ENCODE assay signal across 13 mouse cellular contexts in the genomic region with DNA sequence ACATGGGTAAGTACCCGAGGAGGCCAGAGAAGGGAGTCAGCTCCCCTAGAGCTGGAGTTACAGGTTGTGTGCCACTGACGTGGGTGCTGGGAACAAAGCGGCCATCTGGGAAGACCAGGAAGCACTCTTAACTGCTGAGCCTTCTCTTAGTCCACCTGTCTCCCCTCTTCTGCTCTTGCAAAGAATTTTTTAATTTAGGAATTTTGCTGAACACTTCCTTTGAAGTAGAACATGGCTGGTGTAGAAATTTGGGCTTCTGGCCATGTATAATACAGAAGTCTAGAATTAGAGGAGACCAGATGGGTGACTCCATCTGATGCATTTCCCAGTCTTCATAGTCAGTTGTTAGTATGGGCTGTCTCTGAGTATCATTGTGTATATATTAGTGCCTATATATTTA.
"Had no signal": no experiment of that assay in that cellular context is flagged by ENCODE, and none has a peak within 500 bp of the region (broad histone marks: within the 10 kb centered on the region; RNA-seq: fewer than 3 reads in every experiment).

No protein-coding gene starts in this region.

- DNase-seq: kidney, postnatal 10 days; kidney, postnatal 4 days; liver; liver, embryonic 13.5 days; liver, postnatal 0 days; lung, postnatal 14 days; thymus, postnatal 36 days had no signal

- H3K4me2 ChIP-seq: limb, embryonic 12.5 days; liver, embryonic 13.5 days; lung, embryonic 15.5 days; midbrain, embryonic 12.5 days; stomach, embryonic 15.5 days had no signal

- ATAC-seq: liver, postnatal 0 days; midbrain, embryonic 16.5 days had no signal

- H3K4me3 ChIP-seq: limb, embryonic 12.5 days; liver, embryonic 13.5 days; lung, embryonic 15.5 days; midbrain, embryonic 12.5 days; stomach, embryonic 15.5 days had no signal

- H3K27ac ChIP-seq: limb, embryonic 12.5 days; liver, embryonic 13.5 days; lung, embryonic 15.5 days; macrophage; midbrain, embryonic 12.5 days; stomach, embryonic 15.5 days had no signal

- H3K9me3 ChIP-seq: limb, embryonic 12.5 days; liver, embryonic 13.5 days; lung, embryonic 15.5 days; midbrain, embryonic 12.5 days; stomach, embryonic 15.5 days had no signal

- H3K9ac ChIP-seq: limb, embryonic 12.5 days; liver, embryonic 13.5 days; liver, postnatal 0 days; lung, embryonic 15.5 days; midbrain, embryonic 12.5 days; stomach, embryonic 15.5 days had no signal

- H3K27me3 ChIP-seq: limb, embryonic 12.5 days; liver, embryonic 13.5 days; lung, embryonic 15.5 days; midbrain, embryonic 12.5 days; stomach, embryonic 15.5 days had no signal

- H3K36me3 ChIP-seq: lung, embryonic 15.5 days; midbrain, embryonic 12.5 days had no signal
